Mouse (Mus musculus) heart, postnatal 10 days (tissue): ENCODE measurements around the gene Grin1. TPM values are rescaled to one million over a fixed set of nuclear protein-coding genes. Genes with fewer than 3 reads are reported as not detected.

Experiments
- DNase-seq, 2 experiments: peaks; one replicate each; pipeline ENCODE4 v3.0.0; 2021
- intact Hi-C: fragments of 180-260 bp; cut with DNase I; formaldehyde crosslinking; loops from one replicate; pipeline ENCODE4 v1.15.1; 2025
- total RNA-seq, 2 experiments: library from RNA; stranded (reverse); gene quantifications; 2 replicates each; pipeline ENCODE4 v1.2.3; 2021

The Grin1 gene
- total RNA-seq, 2 experiments from 2014 or later: not detected

DNA sequence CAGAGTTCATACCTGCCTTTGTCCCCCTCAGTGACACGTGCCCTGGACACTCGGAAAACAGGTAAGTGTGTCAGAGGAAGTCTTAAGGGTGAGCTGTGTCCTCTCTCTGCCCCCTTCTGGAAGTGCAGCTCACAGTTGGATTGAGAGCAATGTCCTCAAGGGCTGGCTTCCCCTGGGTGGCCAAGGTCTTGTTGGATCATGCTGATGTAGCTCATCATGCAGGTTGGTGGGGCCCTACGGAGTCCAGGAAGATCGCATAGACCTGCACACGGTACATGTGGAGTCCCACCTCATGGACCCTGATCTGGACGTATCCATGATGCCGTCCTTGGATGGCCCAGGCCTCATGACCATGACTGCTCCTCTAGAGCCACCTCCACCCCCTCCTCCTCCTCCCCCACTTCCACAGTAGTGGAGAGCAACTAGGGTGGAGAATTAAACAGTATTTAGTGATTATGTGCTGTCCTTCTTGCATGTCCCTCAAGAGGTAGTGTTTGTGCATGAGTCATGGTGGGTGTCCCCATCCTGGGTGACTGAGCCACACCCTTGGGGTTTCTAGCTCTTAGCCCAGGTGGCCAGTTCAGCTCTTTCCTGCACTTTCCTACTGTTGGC is 30.1 kb downstream of the Grin1 start:
- intact Hi-C loops: no loop called here

DNA sequence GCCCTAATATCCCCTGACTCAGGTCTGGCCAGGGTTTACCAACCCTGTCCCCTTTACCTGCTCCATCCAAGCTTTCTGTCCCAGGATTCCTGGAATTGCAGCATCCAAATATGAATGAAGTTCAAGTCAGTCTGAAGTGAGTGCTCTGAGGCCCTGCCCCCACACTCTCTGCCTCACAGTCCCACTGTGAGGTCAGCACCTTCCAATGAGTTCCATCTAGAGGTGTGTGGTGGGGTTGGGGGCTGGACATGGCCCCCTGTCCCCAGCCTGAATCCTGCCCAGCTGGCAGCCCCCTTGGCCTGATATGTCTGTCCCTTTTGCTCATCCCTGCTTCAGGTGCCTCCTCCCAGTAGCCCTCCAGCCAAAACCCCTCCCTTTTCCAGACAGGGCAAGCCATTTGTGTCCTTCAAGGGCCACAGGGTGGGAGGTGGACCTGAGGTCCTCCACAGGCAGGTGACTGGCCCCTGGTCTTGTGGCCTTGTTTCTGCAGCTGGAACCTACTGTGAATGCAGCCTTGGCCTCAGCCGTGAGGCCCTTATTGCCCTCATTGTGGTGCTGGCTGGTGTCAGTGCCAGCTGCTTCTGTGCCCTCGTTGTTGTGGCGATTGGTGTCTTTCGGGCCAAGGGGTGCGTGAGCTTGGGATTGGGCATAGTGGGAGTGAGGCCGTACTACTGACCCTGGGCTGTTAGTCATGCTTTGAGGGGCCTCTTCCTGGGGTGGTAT is 30.9 kb downstream of the Grin1 start, which contains the start of gene Tmem210:
Tmem210 (plus strand) TSS at position 219 of the 723 bp plus-strand sequence.
- no peak for DNase-seq
- intact Hi-C loops: no loop called here

More for the DNA sequence above, 30.1 kb downstream of the Grin1 start:
- no peak for DNase-seq

- peak; percentile 41 to 49 for DNase-seq
Observed at GRCm38 (mm10) chr2:25286837-25287636, 31.9 kb downstream of the Grin1 start.

DNA sequence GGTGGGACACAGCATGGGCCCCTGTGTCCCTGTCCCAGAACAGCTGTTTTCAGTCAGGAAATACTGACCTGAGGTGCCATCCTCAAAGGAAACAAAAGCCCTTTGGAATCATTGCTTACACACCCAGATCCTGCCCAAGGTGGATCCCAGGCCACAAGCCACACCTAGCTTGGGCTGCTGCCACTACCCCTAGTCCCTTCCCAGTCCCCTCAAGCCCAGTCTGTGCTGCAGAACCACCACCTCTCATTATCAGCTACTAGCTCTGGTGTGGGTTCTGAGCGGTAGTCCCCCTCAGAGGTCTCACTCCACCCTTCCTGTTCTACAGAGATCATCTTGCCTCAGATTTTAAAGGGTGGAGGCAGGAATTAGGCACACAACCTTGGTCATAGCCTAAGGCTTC is 32.7 kb downstream of the Grin1 start:
- intact Hi-C loops: no loop called here
- DNase-seq: no peak

More at GRCm38 (mm10) chr2:25286837-25287636, 31.9 kb downstream of the Grin1 start:
- intact Hi-C loops: no loop called here

DNA sequence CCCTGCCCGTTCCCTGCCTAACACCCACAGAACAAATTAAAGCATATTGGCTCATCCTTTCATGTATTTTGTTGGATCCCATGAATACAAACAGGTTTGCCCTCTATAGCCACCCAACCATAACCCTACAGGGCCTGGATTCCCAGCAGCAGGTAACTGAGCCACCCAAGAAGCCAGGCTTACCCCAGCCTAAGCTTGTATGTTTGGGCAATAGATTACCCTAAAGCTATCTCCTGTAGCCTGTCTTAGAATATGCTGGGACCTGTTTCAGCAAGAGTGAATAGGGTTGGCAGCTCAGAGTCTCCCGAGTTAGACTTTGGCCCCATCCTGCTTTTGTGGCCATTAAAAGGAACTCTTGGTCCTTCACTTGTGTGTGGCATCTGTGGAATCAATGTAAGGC is 33.4 kb downstream of the Grin1 start:
- intact Hi-C loops: no loop called here

GRCm38 (mm10) chr2:25278928-25279882 is 39.8 kb downstream of the Grin1 start:
- intact Hi-C loops: no loop called here
- peak; percentile 76 to 92 for DNase-seq

More for the DNA sequence above, 33.4 kb downstream of the Grin1 start:
- DNase-seq: no peak

DNA sequence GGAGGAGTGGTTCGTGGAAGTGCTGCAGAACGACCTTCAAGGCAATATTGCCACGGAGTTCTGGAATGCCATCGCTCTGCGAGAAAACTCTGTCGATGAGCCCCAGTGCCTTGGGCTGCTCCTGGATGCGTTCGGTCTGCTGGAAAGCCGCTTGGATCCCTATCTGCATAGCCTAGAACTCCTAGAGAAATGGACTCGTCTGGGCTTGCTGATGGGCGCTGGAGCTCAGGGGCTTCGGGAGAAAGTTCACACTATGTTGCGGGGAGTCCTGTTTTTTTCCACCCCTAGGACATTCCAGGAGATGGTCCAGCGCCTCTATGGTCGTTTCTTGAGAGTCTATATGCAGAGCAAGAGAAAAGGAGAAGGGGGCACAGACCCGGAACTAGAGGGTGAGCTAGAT is 46.0 kb downstream of the Grin1 start:
- DNase-seq: no peak
- intact Hi-C loops: loop anchor here (5.0 kb wide), 1 partner anchor 59 kb away; the partner anchor contains the start of gene Man1b1

DNA sequence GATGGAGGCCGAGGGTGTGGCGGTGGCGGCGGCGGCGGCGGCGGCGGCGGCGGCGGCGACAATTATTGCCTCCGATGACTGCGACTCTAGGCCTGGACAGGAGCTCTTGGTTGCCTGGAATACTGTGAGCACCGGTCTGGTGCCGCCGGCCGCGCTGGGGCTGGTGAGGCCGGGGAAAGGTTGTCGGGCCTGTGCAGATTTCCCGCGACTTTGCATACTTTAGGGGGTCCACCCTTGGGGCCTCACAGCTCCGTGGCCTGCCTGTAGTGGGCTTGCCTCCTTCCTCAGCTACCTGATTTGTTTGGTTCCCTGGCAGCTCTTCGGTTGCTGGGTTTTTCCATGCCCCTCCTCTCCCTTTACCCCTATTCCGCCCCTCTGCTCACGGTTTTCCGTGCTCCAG is 46.5 kb downstream of the Grin1 start:
- intact Hi-C loops: loop anchor here (5.0 kb wide), 1 partner anchor 60 kb away; the partner anchor contains the start of gene Man1b1
- DNase-seq: no peak

DNA sequence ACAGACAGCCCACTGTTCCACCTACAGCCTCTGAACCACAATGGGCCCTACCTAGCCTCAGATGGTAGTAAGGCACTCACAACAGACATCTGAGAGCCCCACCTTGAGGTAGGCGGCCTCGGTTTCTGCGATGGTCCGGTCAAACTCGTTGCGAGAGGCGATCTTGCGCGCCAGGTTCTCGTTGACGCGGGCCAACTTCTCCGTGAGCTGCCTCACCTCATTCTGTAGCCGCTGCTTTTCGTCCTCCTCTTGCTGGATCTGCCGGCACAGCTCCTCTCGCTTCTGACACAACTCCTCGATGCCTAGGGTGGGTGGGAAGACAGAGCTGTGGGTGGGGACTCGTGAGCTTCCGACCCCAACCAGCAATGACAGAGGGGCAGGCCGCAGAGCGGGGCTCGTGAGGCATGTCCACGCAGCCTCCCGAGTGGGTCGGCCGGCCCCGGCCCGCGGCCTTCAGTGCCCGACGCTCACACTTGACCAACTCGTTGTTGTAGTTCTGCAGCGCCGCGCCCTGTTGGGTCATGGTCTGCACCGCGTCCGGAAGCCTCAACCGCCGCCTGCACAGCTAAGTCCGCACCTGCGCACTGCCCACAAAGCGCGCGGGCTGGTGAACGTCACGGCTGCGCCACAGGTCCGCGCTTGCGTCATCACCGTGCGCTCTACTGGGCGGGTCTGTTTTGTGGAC is 47.0 kb downstream of the Grin1 start, which contains the start of the genes Ssna1 and Anapc2:
Ssna1 (minus strand) TSS at position 612 of the 685 bp plus-strand sequence.
Anapc2 (plus strand) TSS at position 652 of the 685 bp plus-strand sequence.
- intact Hi-C loops: loop anchor here (5.0 kb wide), 1 partner anchor 60 kb away; the partner anchor contains the start of gene Man1b1
- DNase-seq: peak; percentile 98 to 99

DNA sequence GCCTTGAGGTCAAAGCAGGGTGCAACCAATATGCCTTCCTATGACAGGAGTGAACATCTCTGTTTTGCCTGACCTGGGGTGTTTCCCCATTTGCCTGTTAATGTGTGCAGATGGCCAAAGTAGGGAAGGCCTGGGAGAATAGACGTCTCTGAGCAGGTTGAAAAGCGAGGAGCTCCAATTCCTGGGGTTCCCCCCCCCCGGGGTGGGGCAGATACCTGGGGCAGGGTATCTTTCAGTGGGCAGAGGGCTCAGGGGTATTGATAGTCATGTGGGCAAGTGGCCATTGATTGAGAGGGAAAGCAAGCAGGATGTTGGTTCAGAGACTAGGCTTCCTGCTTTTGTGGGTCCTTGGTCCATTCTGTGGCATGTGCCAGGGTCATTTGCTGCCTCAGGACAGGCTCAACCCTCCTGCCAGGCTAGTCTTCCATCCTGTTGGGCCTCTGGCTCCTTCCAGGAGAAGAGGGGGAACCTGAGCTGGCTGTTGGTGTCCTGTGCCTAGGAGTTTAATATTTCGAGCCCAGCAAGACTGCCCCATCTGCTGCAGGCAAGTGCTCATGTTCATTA is 51.2 kb downstream of the Grin1 start:
- intact Hi-C loops: no loop called here

GRCm38 (mm10) chr2:25267241-25267640 is 51.7 kb downstream of the Grin1 start:
- intact Hi-C loops: no loop called here
- no peak for DNase-seq

More for the DNA sequence above, 51.2 kb downstream of the Grin1 start:
- no peak for DNase-seq

DNA sequence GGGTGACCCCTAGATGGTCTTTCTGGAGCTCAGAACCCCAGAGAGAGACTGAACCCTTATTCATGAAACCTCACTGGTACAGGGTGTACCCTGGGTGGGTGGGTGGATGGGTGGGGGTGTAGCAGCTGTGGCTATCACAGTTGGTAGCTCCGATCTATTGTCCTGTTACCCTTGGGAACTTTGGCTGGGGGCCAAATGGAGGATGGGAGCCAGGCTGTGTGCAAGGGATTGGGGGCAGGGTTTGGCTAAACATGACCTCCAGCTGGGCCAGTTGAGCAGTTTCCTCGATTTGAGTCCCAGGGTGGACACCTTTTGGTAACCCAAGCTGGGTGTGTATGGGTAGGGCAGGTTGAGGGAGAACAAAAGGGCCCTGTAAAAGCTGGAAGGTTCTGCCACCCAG is 52.3 kb downstream of the Grin1 start:
- peak; percentile 32 to 52 for DNase-seq
- intact Hi-C loops: no loop called here

DNA sequence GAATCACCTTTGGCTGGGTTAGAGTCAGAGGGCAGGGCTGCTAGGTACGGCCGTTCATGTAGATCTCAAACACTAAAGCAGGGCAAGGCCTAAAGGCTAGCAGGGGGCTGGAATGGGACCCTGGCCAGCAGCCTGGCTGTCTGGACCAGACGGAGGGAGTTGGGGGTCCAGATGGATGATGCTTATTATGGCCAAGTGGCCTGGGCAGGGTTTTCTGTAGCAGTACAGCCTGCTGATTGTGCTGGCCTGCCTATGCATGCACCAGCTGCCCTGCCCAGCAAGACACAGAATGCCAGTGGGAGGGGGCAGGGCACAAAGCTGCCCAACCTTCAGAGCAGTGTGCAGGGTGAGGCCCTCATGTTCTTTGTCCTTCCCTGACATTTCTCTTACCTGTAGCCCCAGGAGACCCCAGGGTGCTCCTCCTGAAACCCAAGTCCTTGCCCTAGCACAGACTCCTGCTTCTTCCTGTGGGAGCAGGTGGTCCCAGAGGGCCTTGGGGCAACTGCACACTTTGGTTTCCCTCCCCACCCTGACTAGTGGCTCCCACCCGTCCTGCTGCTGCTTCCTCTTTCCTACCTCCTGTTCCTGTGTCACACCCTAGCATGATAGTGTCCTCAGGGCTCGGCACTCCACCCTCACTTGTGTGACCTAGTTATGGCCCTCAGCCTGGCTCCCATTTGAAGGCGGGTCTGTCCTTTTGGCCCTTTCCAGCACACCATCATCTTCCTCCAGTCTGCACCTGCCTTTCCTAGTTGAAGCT is 52.9 kb downstream of the Grin1 start:
- no peak for DNase-seq

GRCm38 (mm10) chr2:25264851-25265250 is 54.1 kb downstream of the Grin1 start:
- intact Hi-C loops: no loop called here
- DNase-seq: no peak

More for the DNA sequence above, 52.9 kb downstream of the Grin1 start:
- intact Hi-C loops: no loop called here

DNA sequence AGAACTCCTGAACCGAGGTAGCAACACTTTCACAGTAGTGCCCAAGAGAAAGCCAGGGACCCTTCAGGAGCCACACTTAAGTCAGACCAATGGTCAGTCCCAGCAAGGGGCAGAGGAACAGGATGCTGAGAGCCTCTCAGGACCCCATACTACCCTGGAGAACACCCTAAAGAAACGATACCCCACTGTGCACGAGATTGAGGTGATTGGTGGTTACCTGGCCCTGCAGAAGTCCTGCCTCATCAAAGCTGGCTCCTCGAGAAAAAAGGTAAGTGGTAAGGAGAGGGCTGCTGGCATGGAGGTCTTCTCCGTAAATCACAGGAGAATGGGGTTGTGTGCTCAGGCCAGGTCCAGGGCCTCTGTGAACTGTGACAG is 54.7 kb downstream of the Grin1 start:
- intact Hi-C loops: no loop called here
- no peak for DNase-seq

GRCm38 (mm10) chr2:25263623-25264285 is 55.2 kb downstream of the Grin1 start:
- DNase-seq: no peak
- intact Hi-C loops: no loop called here

DNA sequence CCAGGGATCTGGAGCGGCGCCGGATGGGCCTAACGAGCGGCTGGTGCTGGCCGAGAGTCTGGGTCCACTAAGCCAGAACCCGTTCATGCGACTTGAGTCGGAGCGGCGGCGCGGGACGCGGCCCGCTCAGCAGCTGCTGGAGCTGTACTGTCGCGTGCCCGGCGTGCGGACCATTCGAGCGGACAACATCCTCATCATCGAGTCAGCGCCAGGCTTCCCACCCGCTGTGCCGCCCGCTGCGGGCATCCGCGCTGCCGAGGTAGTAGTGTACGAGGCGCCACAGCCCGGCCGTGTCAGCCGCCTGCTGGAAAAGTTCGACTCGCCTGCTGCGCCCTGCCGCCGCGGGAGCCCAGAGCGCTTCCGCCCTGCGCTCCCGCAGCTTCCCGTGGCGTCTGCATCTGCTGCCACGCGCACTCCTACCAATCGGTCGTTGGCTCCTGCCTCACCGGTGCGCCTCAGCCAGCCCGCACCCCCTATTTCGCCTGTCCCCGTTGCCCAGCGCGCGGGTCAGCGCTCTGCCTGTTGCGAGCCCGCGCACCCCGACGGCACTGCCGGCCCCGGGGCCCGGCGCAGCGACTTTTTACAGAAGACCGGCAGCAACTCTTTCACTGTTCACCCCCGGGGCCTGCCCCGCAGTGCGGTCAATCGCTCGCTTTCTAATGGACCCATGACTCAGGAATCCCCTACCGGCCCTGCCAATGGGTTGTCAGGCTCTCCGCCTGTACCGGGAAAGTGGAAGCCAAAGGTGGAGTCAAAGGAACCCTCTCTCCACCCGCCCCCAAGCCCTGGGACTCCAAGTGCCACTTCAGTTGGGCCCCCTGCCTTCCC is 56.0 kb downstream of the Grin1 start:
- peak; percentile 43 to 47 for DNase-seq
- intact Hi-C loops: no loop called here
